Mouse (Mus musculus) naive thymus-derived CD4-positive, alpha-beta T cell, adult 2 months (primary cell): Measurements from ENCODE around the gene Zfp319.

Source experiments
- DNase-seq: peaks from one replicate; pipeline ENCODE4 v3.0.0-alpha.2; 2011; ENCODE audit warnings: low read depth

Gene Zfp319

GRCm38 (mm10) chr8:95310342-95310970, 21.3 kb downstream of the Zfp319 start, which contains the start of gene Tepp:
Gene Tepp (plus strand): TSS chr8:95310566.
- no peak for DNase-seq

GRCm38 (mm10) chr8:95306431-95306830, 25.3 kb downstream of the Zfp319 start, which contains the start of gene Cngb1:
Gene Cngb1 (minus strand): TSS chr8:95306585.
- DNase-seq = no peak

GRCm38 (mm10) chr8:95305526-95305925, 26.2 kb downstream of the Zfp319 start:
- DNase-seq = no peak

GRCm38 (mm10) chr8:95302410-95302809, 29.3 kb downstream of the Zfp319 start:
- peak; percentile 76 for DNase-seq

- no peak for DNase-seq
These were observed 37.9 kb downstream of the Zfp319 start for GRCm38 (mm10) chr8:95293891-95294290.

DNA sequence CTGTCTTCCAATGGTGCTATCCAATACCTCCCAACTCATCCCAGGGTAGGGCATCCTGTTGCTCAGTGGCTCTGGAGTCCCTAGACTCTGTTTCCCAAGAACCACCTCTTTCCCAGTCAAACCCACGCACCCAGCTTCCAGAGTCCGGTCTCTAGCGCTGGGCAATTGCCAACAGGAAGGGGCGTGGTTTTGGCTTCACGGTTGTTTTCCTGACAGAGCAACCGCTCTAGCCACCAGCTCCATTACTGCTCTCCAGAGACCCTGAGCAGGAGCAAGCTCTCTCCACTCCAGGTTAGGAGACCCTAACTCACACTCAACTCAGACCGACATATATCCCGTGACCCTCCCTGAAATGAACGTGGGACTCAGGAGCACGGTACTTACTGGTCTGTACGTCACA, 38.6 kb downstream of the Zfp319 start:
- no peak for DNase-seq

DNA sequence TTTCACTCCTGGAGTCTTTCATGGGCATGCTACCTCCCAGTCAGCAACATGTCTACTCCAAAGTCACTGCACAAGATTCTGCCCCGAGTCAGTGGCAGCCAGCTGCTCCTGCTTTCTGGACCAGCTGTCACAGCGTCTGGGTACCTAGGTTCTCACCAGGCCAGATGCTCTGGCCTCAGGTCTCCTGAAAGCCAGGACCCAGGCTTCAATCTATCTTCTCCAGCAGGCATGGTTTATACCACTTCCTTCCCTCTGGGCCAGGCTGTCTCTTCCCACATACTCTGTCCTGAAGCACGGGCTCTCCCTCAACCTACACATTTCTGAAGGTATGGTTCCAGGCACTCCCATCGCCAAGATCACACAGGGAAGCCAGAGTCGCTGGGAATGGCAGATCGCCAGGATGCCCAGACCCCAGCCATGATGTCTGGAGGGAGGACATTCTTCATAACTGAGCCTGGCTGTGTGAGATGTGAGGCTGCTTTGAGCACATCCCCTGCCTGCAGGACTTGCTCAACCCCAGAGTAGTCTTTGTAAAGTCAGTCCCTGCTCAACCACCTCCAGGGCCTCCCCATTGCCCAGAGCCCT, 42.6 kb downstream of the Zfp319 start:
- DNase-seq = no peak

GRCm38 (mm10) chr8:95281493-95281892, 50.3 kb downstream of the Zfp319 start:
- DNase-seq = no peak
